Mouse (Mus musculus): ENCODE data around the gene 3110082I17Rik.

DNA sequence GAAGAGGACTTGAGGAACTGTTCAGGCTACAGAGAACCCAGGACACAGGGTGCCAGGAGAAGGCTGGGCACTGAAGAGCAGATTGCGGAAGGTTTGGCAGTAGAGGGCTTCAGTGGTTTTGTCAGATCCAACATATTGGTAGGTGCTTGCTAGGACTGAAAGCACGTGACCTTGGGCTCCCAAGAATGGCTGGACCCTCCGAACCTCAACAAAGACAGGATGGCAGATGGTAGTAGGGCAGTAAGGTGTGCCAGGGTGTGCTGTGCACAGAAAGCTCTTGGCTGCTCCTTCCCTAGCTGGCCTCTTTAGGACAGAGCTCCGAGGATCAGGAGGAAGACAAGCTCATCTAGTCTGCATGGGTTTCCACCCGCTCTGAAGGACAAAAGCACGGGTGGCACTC, 49.2 kb downstream of the 3110082I17Rik start:
- TF ChIP-seq CTCF (conservative IDR thresholded peaks at IDR 0.05; ENCODE audit: low read length) (no peak), NANOG (IDR thresholded peaks at IDR 0.05; ENCODE audit: borderline replicate concordance, low read length) (no peak), POU5F1 (IDR thresholded peaks at IDR 0.05; ENCODE audit: borderline replicate concordance, low read length) (no peak)
